Mouse (Mus musculus): ENCODE measurements at regions not wholly inside any gene's neighbourhood (a gene's known extent, or its start where the extent isn't known, plus 50 kb on each side); places are given as distances from the start of the nearest gene placed in this dataset.

- TF ChIP-seq EP300 (IDR thresholded peaks at IDR 0.05; ENCODE audit: insufficient read depth, low read depth, low read length), result no peak
- TF ChIP-seq CTCF (IDR thresholded peaks at IDR 0.05; ENCODE audit: low read depth, low read length), result peak; percentile 51
These were observed 74.6 kb upstream of the Sall4 start for GRCm38 (mm10) chr2:168842261-168842740.
